Mouse (Mus musculus) fibroblast of lung, adult 2 months (primary cell): ENCODE measurements around the gene C9.

ENCODE experiments used
- DNase-seq: peaks from one replicate; pipeline ENCODE4 v3.0.0-alpha.2; 2011; ENCODE audit warnings: low read depth

C9 gene

GRCm38 (mm10) chr15:6445135-6445534 is at the start of gene C9:
TSS of gene C9 (plus strand) at chr15:6445327.
- DNase-seq = no peak

GRCm38 (mm10) chr15:6398211-6398610 is 46.9 kb upstream of the C9 start:
- no peak for DNase-seq

- DNase-seq = no peak
These were observed 46.2 kb upstream of the C9 start for GRCm38 (mm10) chr15:6398881-6399280.

- no peak for DNase-seq
These were observed 45.0 kb upstream of the C9 start for GRCm38 (mm10) chr15:6400115-6400514.

GRCm38 (mm10) chr15:6402433-6402832 is 42.7 kb upstream of the C9 start:
- no peak for DNase-seq

- DNase-seq = no peak
These were observed 41.0 kb upstream of the C9 start for GRCm38 (mm10) chr15:6404172-6404571.

- no peak for DNase-seq
These were observed 38.4 kb upstream of the C9 start for GRCm38 (mm10) chr15:6406771-6407170.

- no peak for DNase-seq
These were observed 36.1 kb upstream of the C9 start for GRCm38 (mm10) chr15:6409031-6409430.

- DNase-seq = no peak
These were observed 35.0 kb upstream of the C9 start for GRCm38 (mm10) chr15:6410161-6410560.

GRCm38 (mm10) chr15:6411334-6411733 is 33.8 kb upstream of the C9 start:
- DNase-seq = peak; percentile 53

- DNase-seq = no peak
These were observed 29.8 kb upstream of the C9 start for GRCm38 (mm10) chr15:6415317-6415716.

- no peak for DNase-seq
These were observed 13.3 kb upstream of the C9 start for GRCm38 (mm10) chr15:6431777-6432176.

GRCm38 (mm10) chr15:6432411-6432810 is 12.7 kb upstream of the C9 start:
- no peak for DNase-seq

- DNase-seq = no peak
These were observed 9.8 kb upstream of the C9 start for GRCm38 (mm10) chr15:6435281-6435680.

- no peak for DNase-seq
These were observed 9.4 kb upstream of the C9 start for GRCm38 (mm10) chr15:6435773-6436172.

GRCm38 (mm10) chr15:6438685-6439084 is 6.4 kb upstream of the C9 start:
- no peak for DNase-seq

- DNase-seq = no peak
These were observed 675 bp upstream of the C9 start for GRCm38 (mm10) chr15:6444452-6444851.

GRCm38 (mm10) chr15:6446181-6446580 is 1.1 kb downstream of the C9 start:
- no peak for DNase-seq

- no peak for DNase-seq
These were observed 3.8 kb downstream of the C9 start for GRCm38 (mm10) chr15:6448892-6449291.

- no peak for DNase-seq
These were observed 9.3 kb downstream of the C9 start for GRCm38 (mm10) chr15:6454461-6454860.

- no peak for DNase-seq
These were observed 16.3 kb downstream of the C9 start for GRCm38 (mm10) chr15:6461381-6461780.

- no peak for DNase-seq
These were observed 18.3 kb downstream of the C9 start for GRCm38 (mm10) chr15:6463361-6463923.

GRCm38 (mm10) chr15:6466995-6467394 is 21.9 kb downstream of the C9 start:
- no peak for DNase-seq

- no peak for DNase-seq
These were observed 23.7 kb downstream of the C9 start for GRCm38 (mm10) chr15:6468845-6469244.

- DNase-seq = no peak
These were observed 24.3 kb downstream of the C9 start for GRCm38 (mm10) chr15:6469384-6469783.
